Mouse (Mus musculus) spleen, adult 2 months (tissue): ENCODE data around the gene Dclre1a.

Experiments
- CTCF ChIP-seq: fragments of 200-500 bp; IDR thresholded peaks from 2 replicates; pipeline ENCODE4 v1.5.1; 2011; ENCODE audit warnings: mild to moderate bottlenecking, inconsistent platforms; ENCODE audit not compliant: insufficient read depth, insufficient read length, insufficient replicate concordance; ENCODE audit errors: extremely low read depth
- POLR2A ChIP-seq: fragments of 200-500 bp; IDR thresholded peaks from 2 replicates; pipeline ENCODE4 v1.6.1; 2011; ENCODE audit warnings: low read depth, low read length, inconsistent platforms

GRCm38 (mm10) chr19:56563469-56563868 is 15.4 kb upstream of the Dclre1a start:
- TF ChIP-seq POLR2A (no peak), CTCF (no peak)
